Mouse (Mus musculus) urinary bladder, postnatal 14 days (tissue): ENCODE results near the gene G430095P16Rik.

Experiments
- DNase-seq: peaks from one replicate; pipeline ENCODE4 v3.0.0; 2021; ENCODE audit warnings: low spot score

G430095P16Rik gene

GRCm38 (mm10) chr8:84742171-84743053 lies 19.6 kb downstream of the G430095P16Rik start:
- peak; percentile 74 for DNase-seq

GRCm38 (mm10) chr8:84743054-84743415 lies 20.2 kb downstream of the G430095P16Rik start:
- DNase-seq: peak; percentile 61

- peak; percentile 78 for DNase-seq
Observed at GRCm38 (mm10) chr8:84743517-84744420, 21.0 kb downstream of the G430095P16Rik start.

- DNase-seq: no peak
Observed at GRCm38 (mm10) chr8:84745032-84745925, 22.5 kb downstream of the G430095P16Rik start.

- no peak for DNase-seq
Observed at GRCm38 (mm10) chr8:84749519-84749918, 26.7 kb downstream of the G430095P16Rik start.

- DNase-seq: no peak
Observed at GRCm38 (mm10) chr8:84752734-84753582, 30.2 kb downstream of the G430095P16Rik start.

GRCm38 (mm10) chr8:84757501-84757900 lies 34.7 kb downstream of the G430095P16Rik start:
- no peak for DNase-seq

- DNase-seq: no peak
Observed at GRCm38 (mm10) chr8:84758308-84758707, 35.5 kb downstream of the G430095P16Rik start.

GRCm38 (mm10) chr8:84759126-84759525 lies 36.3 kb downstream of the G430095P16Rik start:
- DNase-seq: no peak

- DNase-seq: no peak
Observed at GRCm38 (mm10) chr8:84759718-84760117, 36.9 kb downstream of the G430095P16Rik start.

GRCm38 (mm10) chr8:84760405-84760805 lies 37.6 kb downstream of the G430095P16Rik start:
- DNase-seq: no peak

GRCm38 (mm10) chr8:84760901-84761300 lies 38.1 kb downstream of the G430095P16Rik start:
- no peak for DNase-seq

- no peak for DNase-seq
Observed at GRCm38 (mm10) chr8:84764100-84764499, 41.3 kb downstream of the G430095P16Rik start.

- no peak for DNase-seq
Observed at GRCm38 (mm10) chr8:84764870-84765495, 42.2 kb downstream of the G430095P16Rik start.

- DNase-seq: no peak
Observed at GRCm38 (mm10) chr8:84765629-84766028, 42.8 kb downstream of the G430095P16Rik start.

- no peak for DNase-seq
Observed at GRCm38 (mm10) chr8:84766422-84766821, 43.6 kb downstream of the G430095P16Rik start.

- no peak for DNase-seq
Observed at GRCm38 (mm10) chr8:84767221-84767620, 44.4 kb downstream of the G430095P16Rik start.

- DNase-seq: no peak
Observed at GRCm38 (mm10) chr8:84768343-84769095, 45.7 kb downstream of the G430095P16Rik start.

- DNase-seq: no peak
Observed at GRCm38 (mm10) chr8:84769324-84769723, 46.5 kb downstream of the G430095P16Rik start.
